Mouse (Mus musculus) heart, adult 11 months (tissue): ENCODE measurements around the gene Ngly1.

ENCODE experiments used
- DNase-seq: peaks from one replicate; pipeline ENCODE4 v3.0.0; 2022

The Ngly1 gene

GRCm38 (mm10) chr14:16249171-16249874 is at the start of gene Ngly1, which contains the start of gene Oxsm:
Gene Ngly1 (plus strand): TSS chr14:16249280.
Gene Oxsm (minus strand): TSS chr14:16249808.
- DNase-seq, result peak; percentile 99

- no peak for DNase-seq
These were observed 48.7 kb upstream of the Ngly1 start for GRCm38 (mm10) chr14:16200220-16200912.

GRCm38 (mm10) chr14:16200969-16201638 is 48.0 kb upstream of the Ngly1 start:
- DNase-seq, result no peak

- DNase-seq, result no peak
These were observed 47.4 kb upstream of the Ngly1 start for GRCm38 (mm10) chr14:16201673-16202072.

- no peak for DNase-seq
These were observed 41.4 kb upstream of the Ngly1 start for GRCm38 (mm10) chr14:16207722-16208121.

GRCm38 (mm10) chr14:16219015-16219414 is 30.1 kb upstream of the Ngly1 start:
- no peak for DNase-seq

GRCm38 (mm10) chr14:16229395-16229794 is 19.7 kb upstream of the Ngly1 start:
- no peak for DNase-seq

GRCm38 (mm10) chr14:16230581-16230980 is 18.5 kb upstream of the Ngly1 start:
- DNase-seq, result no peak

- DNase-seq, result no peak
These were observed 15.6 kb upstream of the Ngly1 start for GRCm38 (mm10) chr14:16233515-16233914.

- DNase-seq, result no peak
These were observed 12.6 kb upstream of the Ngly1 start for GRCm38 (mm10) chr14:16236466-16236865.

GRCm38 (mm10) chr14:16242193-16242815 is 6.8 kb upstream of the Ngly1 start:
- peak; percentile 89 for DNase-seq

GRCm38 (mm10) chr14:16242947-16243602 is 6.0 kb upstream of the Ngly1 start:
- DNase-seq, result peak; percentile 99

- no peak for DNase-seq
These were observed 5.4 kb upstream of the Ngly1 start for GRCm38 (mm10) chr14:16243603-16244209.

- DNase-seq, result no peak
These were observed 4.7 kb upstream of the Ngly1 start for GRCm38 (mm10) chr14:16244370-16244769.

- DNase-seq, result no peak
These were observed 4.0 kb upstream of the Ngly1 start for GRCm38 (mm10) chr14:16245127-16245526.

- no peak for DNase-seq
These were observed 2.7 kb upstream of the Ngly1 start for GRCm38 (mm10) chr14:16246340-16246912.

- DNase-seq, result no peak
These were observed 945 bp upstream of the Ngly1 start for GRCm38 (mm10) chr14:16248135-16248534.

GRCm38 (mm10) chr14:16248603-16249157 is 400 bp upstream of the Ngly1 start:
- DNase-seq, result no peak

GRCm38 (mm10) chr14:16250099-16250498 is 1.0 kb downstream of the Ngly1 start:
- DNase-seq, result no peak

- DNase-seq, result no peak
These were observed 6.7 kb downstream of the Ngly1 start for GRCm38 (mm10) chr14:16255745-16256144.

GRCm38 (mm10) chr14:16256209-16256608 is 7.1 kb downstream of the Ngly1 start:
- DNase-seq, result no peak

GRCm38 (mm10) chr14:16260541-16260940 is 11.5 kb downstream of the Ngly1 start:
- DNase-seq, result no peak
